Mouse (Mus musculus): Measurements from ENCODE around the gene Nsrp1. TPM values are rescaled to one million over a fixed set of nuclear protein-coding genes. Genes with fewer than 3 reads are reported as not detected.
A peak's percentile ranks its signal among the peaks of the same experiment; 100 is the strongest.
"Not testable (repeated sequence)": the region's sequence is repeated elsewhere in the genome, so short reads cannot be mapped to it uniquely, and the experiment has no call there.

Nsrp1 gene
- 2.2 and 3.7 TPM in 2 replicates for total RNA-seq (2014; rRNA removed)
- 0.65 and 0.75 TPM in 2 replicates for polyA plus RNA-seq (2012; rRNA removed)

DNA sequence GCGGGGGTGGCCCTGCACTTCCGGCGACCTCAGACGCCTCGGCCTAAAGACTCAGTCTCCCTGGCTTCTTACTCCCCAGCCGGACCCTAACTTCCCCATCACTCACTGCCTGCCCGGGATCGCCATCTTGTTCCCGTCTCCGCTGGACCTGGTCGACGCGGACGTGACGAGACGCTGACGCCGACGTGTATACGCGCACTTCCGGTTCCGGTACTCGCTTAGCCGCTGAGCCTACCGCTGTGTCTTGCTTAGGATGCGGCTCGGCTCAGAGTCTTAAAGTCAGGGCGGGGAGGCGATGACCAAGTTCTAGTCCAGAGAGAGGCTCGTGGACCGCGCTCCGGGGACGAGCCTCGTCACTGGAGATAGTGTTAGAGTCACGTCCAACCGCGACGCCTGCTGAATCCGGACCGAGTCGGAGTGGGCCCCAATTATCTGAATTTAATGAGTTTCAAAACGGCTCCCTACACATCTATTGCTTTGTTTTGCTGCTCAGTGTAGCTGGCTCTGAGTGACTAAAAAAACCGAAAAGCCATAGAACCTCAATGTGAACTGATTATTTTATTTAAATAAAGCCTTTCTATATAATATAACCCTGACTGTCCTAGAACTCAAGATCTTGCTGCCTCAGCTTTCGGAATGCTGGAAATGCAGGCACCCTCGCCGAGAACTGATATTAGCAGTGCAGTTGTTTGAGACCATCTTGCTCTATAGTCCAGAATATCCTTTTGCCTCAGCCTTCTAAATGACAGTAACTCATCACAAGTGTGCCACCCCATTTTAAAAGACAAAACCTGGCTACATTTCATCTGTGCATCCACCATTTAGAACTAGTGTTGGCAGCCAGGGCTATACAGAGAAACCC, at the start of gene Nsrp1:
Gene Nsrp1, minus strand, starts transcription at position 163 of the 862 bp plus-strand sequence.
- 3% methylated on average over 48 of the region's 48 CpGs for WGBS
- Histone ChIP-seq H3K27ac (replicated peaks; ENCODE audit: insufficient read depth, low read depth, low read length) (peak within 1 kb of the TSS; percentile 40; the same call in 1 of the 2 replicates), H3K4me1 (ENCODE audit: control insufficient read depth, insufficient read depth, low read length) (no peaks in the 10 kb centered on the region), H3K79me2 (ENCODE audit: control insufficient read depth, insufficient read depth, low read length) (peaks cover 18% of the 10 kb centered on the region; the same call in 1 of the 2 replicates), H3K36me3 (ENCODE audit: control insufficient read depth, insufficient read depth, low read length) (peaks cover 13% of the 10 kb centered on the region), H3K27me3 (ENCODE audit: control insufficient read depth, insufficient read depth, low read length) (no peaks in the 10 kb centered on the region), H3K4me3 (ENCODE audit: insufficient read depth, low read depth, low read length) (peak within 1 kb of the TSS; percentile 77), H3K9ac (ENCODE audit: low read depth, low read length) (peak within 1 kb of the TSS; percentile 58)
- peak; percentile 86 for DNase-seq (ENCODE audit: extremely low read depth, low read depth, low spot score)
- TF ChIP-seq POLR2A (IDR thresholded peaks at IDR 0.05; ENCODE audit: extremely low read depth, insufficient read depth, low read length) (peak; percentile 71), CTCF (IDR thresholded peaks at IDR 0.05; ENCODE audit: low read depth, low read length) (no peak)

GRCm38 (mm10) chr11:77111141-77111540, 32.9 kb upstream of the Nsrp1 start:
- WGBS, result 85% methylated on average over 6 of the region's 6 CpGs
- Histone ChIP-seq H3K27ac (replicated peaks; ENCODE audit: insufficient read depth, low read depth, low read length) (no peak overlapping the region), H3K9ac (ENCODE audit: low read depth, low read length) (no peak overlapping the region), H3K36me3 (ENCODE audit: control insufficient read depth, insufficient read depth, low read length) (no peaks in the 10 kb centered on the region), H3K79me2 (ENCODE audit: control insufficient read depth, insufficient read depth, low read length) (no peaks in the 10 kb centered on the region), H3K4me1 (ENCODE audit: control insufficient read depth, insufficient read depth, low read length) (no peaks in the 10 kb centered on the region), H3K27me3 (ENCODE audit: control insufficient read depth, insufficient read depth, low read length) (no peaks in the 10 kb centered on the region), H3K4me3 (ENCODE audit: insufficient read depth, low read depth, low read length) (no peak overlapping the region)
- TF ChIP-seq CTCF (IDR thresholded peaks at IDR 0.05; ENCODE audit: low read depth, low read length) (no peak), POLR2A (IDR thresholded peaks at IDR 0.05; ENCODE audit: extremely low read depth, insufficient read depth, low read length) (no peak)
- DNase-seq (ENCODE audit: extremely low read depth, low read depth, low spot score), result no peak

DNA sequence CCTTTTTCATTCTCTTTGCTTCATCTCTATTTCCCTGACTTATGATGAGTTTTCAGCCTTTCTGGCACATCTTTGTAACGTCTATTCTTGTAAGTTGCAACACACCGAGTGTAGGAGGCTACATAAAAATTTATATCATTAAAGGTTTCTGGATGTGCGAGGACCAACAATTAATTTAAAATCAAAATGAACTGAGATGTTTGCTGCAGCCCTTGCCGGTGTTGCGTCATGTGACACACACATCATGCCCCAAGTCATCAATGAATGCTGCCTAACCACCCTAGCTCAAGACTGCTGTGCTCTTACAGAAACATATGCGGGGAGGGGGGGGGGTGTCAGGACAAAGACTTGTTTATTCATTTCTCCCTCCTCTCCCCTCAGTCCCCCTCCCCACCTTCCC, 30.2 kb upstream of the Nsrp1 start:
- no peak for DNase-seq (ENCODE audit: extremely low read depth, low read depth, low spot score)
- no peak overlapping the region for H3K4me3 ChIP-seq (ENCODE audit: insufficient read depth, low read depth, low read length)
- no peak overlapping the region for H3K9ac ChIP-seq (ENCODE audit: low read depth, low read length)
- H3K27ac ChIP-seq (replicated peaks; ENCODE audit: insufficient read depth, low read depth, low read length), result no peak overlapping the region
- no peaks in the 10 kb centered on the region for H3K27me3 ChIP-seq (ENCODE audit: control insufficient read depth, insufficient read depth, low read length)
- 92% methylated on average over 6 of the region's 6 CpGs for WGBS
- no peaks in the 10 kb centered on the region for H3K79me2 ChIP-seq (ENCODE audit: control insufficient read depth, insufficient read depth, low read length)
- H3K36me3 ChIP-seq (ENCODE audit: control insufficient read depth, insufficient read depth, low read length), result no peaks in the 10 kb centered on the region
- H3K4me1 ChIP-seq (ENCODE audit: control insufficient read depth, insufficient read depth, low read length), result no peaks in the 10 kb centered on the region
- TF ChIP-seq POLR2A (IDR thresholded peaks at IDR 0.05; ENCODE audit: extremely low read depth, insufficient read depth, low read length) (no peak), CTCF (IDR thresholded peaks at IDR 0.05; ENCODE audit: low read depth, low read length) (no peak)

DNA sequence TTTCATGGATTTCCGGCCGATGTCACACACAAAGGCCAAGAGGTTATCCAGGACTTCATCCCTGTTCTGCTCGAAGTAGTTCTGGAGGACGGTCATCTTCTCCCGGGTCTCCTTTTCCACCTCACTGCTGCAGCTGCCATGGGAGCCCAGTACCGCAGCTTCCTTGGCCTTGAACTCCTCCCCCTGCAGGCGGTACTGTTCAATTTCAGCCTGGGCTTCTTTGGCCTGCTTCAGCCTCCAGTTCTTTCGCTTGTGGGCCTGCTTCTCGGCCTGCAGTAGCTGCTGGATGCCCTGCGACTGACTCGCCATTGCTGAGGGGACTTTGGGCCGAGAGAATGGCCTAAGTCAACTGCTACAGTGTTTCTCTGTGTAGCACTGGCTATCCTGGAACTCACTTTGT, 29.6 kb upstream of the Nsrp1 start:
- not testable (repeated sequence) for H3K4me1 ChIP-seq (ENCODE audit: control insufficient read depth, insufficient read depth, low read length); H3K4me3 ChIP-seq (ENCODE audit: insufficient read depth, low read depth, low read length); H3K9ac ChIP-seq (ENCODE audit: low read depth, low read length); H3K27ac ChIP-seq (replicated peaks; ENCODE audit: insufficient read depth, low read depth, low read length); H3K36me3 ChIP-seq (ENCODE audit: control insufficient read depth, insufficient read depth, low read length); H3K27me3 ChIP-seq (ENCODE audit: control insufficient read depth, insufficient read depth, low read length); H3K79me2 ChIP-seq (ENCODE audit: control insufficient read depth, insufficient read depth, low read length); DNase-seq (ENCODE audit: extremely low read depth, low read depth, low spot score)
- 77% methylated on average over 12 of the region's 12 CpGs for WGBS

DNA sequence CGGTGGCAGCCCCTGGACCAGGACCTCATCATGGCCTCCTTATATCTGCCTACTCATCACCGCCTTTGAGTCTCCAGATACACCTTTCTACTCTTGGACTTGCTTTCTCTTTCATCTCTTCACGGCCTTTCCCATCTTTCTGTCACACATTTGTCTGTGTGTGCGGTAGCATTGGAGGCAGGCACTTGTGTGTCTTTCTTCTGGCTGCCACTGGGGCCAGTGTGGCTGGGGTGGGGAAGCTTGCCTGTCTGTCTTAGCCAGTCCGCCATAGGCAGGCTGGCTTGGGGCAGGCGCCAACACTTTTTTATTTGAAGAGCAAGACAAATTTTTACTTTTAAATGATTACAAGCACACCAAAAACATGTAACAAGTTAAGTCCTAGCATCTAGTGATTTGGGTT, 28.7 kb upstream of the Nsrp1 start:
- Histone ChIP-seq H3K27me3 (ENCODE audit: control insufficient read depth, insufficient read depth, low read length) (no peaks in the 10 kb centered on the region), H3K79me2 (ENCODE audit: control insufficient read depth, insufficient read depth, low read length) (no peaks in the 10 kb centered on the region), H3K36me3 (ENCODE audit: control insufficient read depth, insufficient read depth, low read length) (no peaks in the 10 kb centered on the region), H3K9ac (ENCODE audit: low read depth, low read length) (no peak overlapping the region), H3K4me3 (ENCODE audit: insufficient read depth, low read depth, low read length) (no peak overlapping the region), H3K27ac (replicated peaks; ENCODE audit: insufficient read depth, low read depth, low read length) (no peak overlapping the region), H3K4me1 (ENCODE audit: control insufficient read depth, insufficient read depth, low read length) (no peaks in the 10 kb centered on the region)
- TF ChIP-seq POLR2A (IDR thresholded peaks at IDR 0.05; ENCODE audit: extremely low read depth, insufficient read depth, low read length) (no peak), CTCF (IDR thresholded peaks at IDR 0.05; ENCODE audit: low read depth, low read length) (no peak)
- 98% methylated on average over 6 of the region's 6 CpGs for WGBS
- DNase-seq (ENCODE audit: extremely low read depth, low read depth, low spot score), result no peak

Measured in liver, adult 2 months (tissue).